Mouse (Mus musculus) embryo, embryonic 9.5 days (tissue): Measurements from ENCODE around the gene Wdpcp.

Experiments
- DNase-seq: peaks from one replicate; pipeline ENCODE4 v3.0.0-alpha.2; 2017; ENCODE audit errors: extremely low spot score

Wdpcp gene

GRCm38 (mm10) chr11:21735272-21735671 is 163.2 kb downstream of the Wdpcp start:
- no peak for DNase-seq

GRCm38 (mm10) chr11:21749487-21749886 is 177.5 kb downstream of the Wdpcp start:
- no peak for DNase-seq

GRCm38 (mm10) chr11:21763201-21763600 is 191.2 kb downstream of the Wdpcp start:
- no peak for DNase-seq

GRCm38 (mm10) chr11:21788831-21789230 is 216.8 kb downstream of the Wdpcp start:
- no peak for DNase-seq

- no peak for DNase-seq
Measured at GRCm38 (mm10) chr11:21824941-21825340, 252.9 kb downstream of the Wdpcp start.

- DNase-seq: no peak
Measured at GRCm38 (mm10) chr11:21826521-21826920, 254.5 kb downstream of the Wdpcp start.

GRCm38 (mm10) chr11:21847040-21847439 is 275.0 kb downstream of the Wdpcp start:
- DNase-seq: no peak

- DNase-seq: peak; percentile 31
Measured at GRCm38 (mm10) chr11:21864000-21864399, 292.0 kb downstream of the Wdpcp start.

- DNase-seq: no peak
Measured at GRCm38 (mm10) chr11:21864516-21864915, 292.5 kb downstream of the Wdpcp start.

GRCm38 (mm10) chr11:21868675-21869074 is 296.6 kb downstream of the Wdpcp start:
- peak; percentile 1 for DNase-seq

GRCm38 (mm10) chr11:21870863-21871262 is 298.8 kb downstream of the Wdpcp start:
- no peak for DNase-seq

GRCm38 (mm10) chr11:21871728-21872127 is 299.7 kb downstream of the Wdpcp start:
- no peak for DNase-seq

- no peak for DNase-seq
Measured at GRCm38 (mm10) chr11:21875077-21875476, 303.0 kb downstream of the Wdpcp start.

GRCm38 (mm10) chr11:21894696-21895095 is 322.7 kb downstream of the Wdpcp start:
- DNase-seq: no peak

- DNase-seq: no peak
Measured at GRCm38 (mm10) chr11:21922531-21922930, 350.5 kb downstream of the Wdpcp start.
